In genomic region chr16:87840949-87841546, GRCm38 (mm10) we compare ENCODE assay signal across 7 mouse cellular contexts.
A peak's percentile ranks its signal among the peaks of the same experiment; 100 is the strongest.
DNase-seq lines count a peak whose midpoint lies in the region; ATAC-seq lines count a peak whose summit lies in the region.

No protein-coding gene starts in this region.

- peak overlapping the region; percentile 48; the same call in 1 of the 2 replicates for H3K9ac ChIP-seq in intestine, embryonic 16.5 days (ENCODE audit: low read depth, low read length)
- no peak overlapping the region; the same call in 1 of the 2 replicates for H3K9ac ChIP-seq in midbrain, embryonic 14.5 days (replicated peaks; ENCODE audit: low read length)

- H3K27me3 ChIP-seq in intestine, embryonic 16.5 days (replicated peaks; ENCODE audit: control insufficient read depth, insufficient read depth, low read length): 0 out of 2 replicates have a peak, but pooled peaks cover 2% of the 10 kb centered on the region
- no peaks in the 10 kb centered on the region for H3K27me3 ChIP-seq in midbrain, embryonic 14.5 days (ENCODE audit: control insufficient read depth, insufficient read depth, low read length)

- no peak overlapping the region for H3K27ac ChIP-seq in intestine, embryonic 16.5 days (ENCODE audit: low read length)
- no peak overlapping the region for H3K27ac ChIP-seq in midbrain, embryonic 14.5 days (replicated peaks; ENCODE audit: low read depth, low read length)

- no peak overlapping the region for H3K4me3 ChIP-seq in intestine, embryonic 16.5 days (ENCODE audit: low read length)
- no peak overlapping the region for H3K4me3 ChIP-seq in midbrain, embryonic 14.5 days (replicated peaks; ENCODE audit: low read depth, low read length)

- intact Hi-C loops in left cerebral cortex, postnatal 14 days (cut with DNase I): loop anchor here (1.0 kb wide), 1 partner anchor 363 kb away; no protein-coding TSS in a partner anchor

- no peaks in the 10 kb centered on the region for H3K36me3 ChIP-seq in intestine, embryonic 16.5 days (ENCODE audit: control insufficient read depth, insufficient read depth, low read length)
- no peaks in the 10 kb centered on the region for H3K36me3 ChIP-seq in midbrain, embryonic 14.5 days (ENCODE audit: control insufficient read depth, insufficient read depth, low read length)

- 14% methylated on average over 16 of the region's 16 CpGs for WGBS in intestine, embryonic 16.5 days
- WGBS in midbrain, embryonic 14.5 days: 15% methylated on average over 16 of the region's 16 CpGs

- no peaks in the 10 kb centered on the region for H3K4me1 ChIP-seq in intestine, embryonic 16.5 days (ENCODE audit: control insufficient read depth, insufficient read depth, low read length)
- no peaks in the 10 kb centered on the region for H3K4me1 ChIP-seq in midbrain, embryonic 14.5 days (ENCODE audit: control insufficient read depth, insufficient read depth, low read length)

- H3K4me2 ChIP-seq in intestine, embryonic 16.5 days (ENCODE audit: low read depth, low read length): 0 out of 2 replicates have a peak overlapping the region, but pooled peaks have one; percentile 27
- peak overlapping the region; percentile 34; the same call in 1 of the 2 replicates for H3K4me2 ChIP-seq in midbrain, embryonic 14.5 days (ENCODE audit: low read length)

- DNase-seq in ZHBTc4 (ENCODE audit: low read depth, low spot score): peak; percentile 72
- DNase-seq in cerebellum, adult 9-10 months: peak; percentile 53
- DNase-seq in frontal cortex, postnatal 10 days (ENCODE audit: low spot score in 2 of 2): peak; percentile 60 to 81
- DNase-seq in left cerebral cortex, postnatal 14 days (ENCODE audit: low spot score in 2 of 2): peak; percentile 85 to 93
- DNase-seq in midbrain, embryonic 14.5 days: peak; percentile 92
- peak; percentile 21 to 70 for DNase-seq in spleen, postnatal 4 days (ENCODE audit: low spot score in 2 of 2)

- peak; percentile 67 for ATAC-seq in intestine, embryonic 16.5 days
- peak; percentile 70 for ATAC-seq in midbrain, embryonic 14.5 days (ENCODE audit: low FRiP score, low TSS enrichment)

- H3K9me3 ChIP-seq in intestine, embryonic 16.5 days (ENCODE audit: control insufficient read depth, low read length): no peaks in the 10 kb centered on the region
- no peaks in the 10 kb centered on the region for H3K9me3 ChIP-seq in midbrain, embryonic 14.5 days (ENCODE audit: control insufficient read depth, low read length)
